Mouse (Mus musculus) gastrocnemius, postnatal 14 days (tissue): ENCODE data around the gene Mad1l1. TPM values are rescaled to one million over a fixed set of nuclear protein-coding genes. Genes with fewer than 3 reads are reported as not detected.
A peak's percentile ranks its signal among the peaks of the same experiment; 100 is the strongest.

Experiments
- DNase-seq: peaks from one replicate; pipeline ENCODE4 v3.0.0; 2021; ENCODE audit warnings: mixed read lengths
- intact Hi-C: fragments of 180-260 bp; cut with DNase I; formaldehyde crosslinking; loops from one replicate; pipeline ENCODE4 v1.15.1; 2025; ENCODE audit warnings: low total_unique reads
- total RNA-seq, 2 experiments: library from RNA; stranded (reverse); gene quantifications; 2 replicates each; pipeline ENCODE4 v1.2.3; 2021

Mad1l1 gene
- total RNA-seq, 2 experiments from 2014 or later: 9.5 to 10.2 TPM

DNA sequence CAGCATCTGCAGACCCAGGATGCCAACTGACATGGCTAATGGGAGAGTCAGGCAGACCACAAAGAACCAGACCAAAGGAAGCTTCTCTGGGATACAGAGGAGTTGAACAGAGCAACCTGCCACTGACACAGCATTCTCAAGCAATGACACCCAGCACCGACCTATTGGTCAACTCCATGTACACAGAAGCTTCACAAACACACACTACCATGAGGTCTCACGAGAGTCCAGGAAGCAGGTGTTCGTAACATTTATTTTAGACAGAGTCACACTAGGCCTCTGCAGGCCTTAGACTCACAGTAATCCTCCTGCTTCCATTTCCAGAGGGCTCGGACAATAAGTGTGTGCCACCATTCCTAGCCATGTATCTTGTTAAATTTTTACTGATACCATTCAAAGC, 162.3 kb downstream of the Mad1l1 start:
- no peak for DNase-seq

DNA sequence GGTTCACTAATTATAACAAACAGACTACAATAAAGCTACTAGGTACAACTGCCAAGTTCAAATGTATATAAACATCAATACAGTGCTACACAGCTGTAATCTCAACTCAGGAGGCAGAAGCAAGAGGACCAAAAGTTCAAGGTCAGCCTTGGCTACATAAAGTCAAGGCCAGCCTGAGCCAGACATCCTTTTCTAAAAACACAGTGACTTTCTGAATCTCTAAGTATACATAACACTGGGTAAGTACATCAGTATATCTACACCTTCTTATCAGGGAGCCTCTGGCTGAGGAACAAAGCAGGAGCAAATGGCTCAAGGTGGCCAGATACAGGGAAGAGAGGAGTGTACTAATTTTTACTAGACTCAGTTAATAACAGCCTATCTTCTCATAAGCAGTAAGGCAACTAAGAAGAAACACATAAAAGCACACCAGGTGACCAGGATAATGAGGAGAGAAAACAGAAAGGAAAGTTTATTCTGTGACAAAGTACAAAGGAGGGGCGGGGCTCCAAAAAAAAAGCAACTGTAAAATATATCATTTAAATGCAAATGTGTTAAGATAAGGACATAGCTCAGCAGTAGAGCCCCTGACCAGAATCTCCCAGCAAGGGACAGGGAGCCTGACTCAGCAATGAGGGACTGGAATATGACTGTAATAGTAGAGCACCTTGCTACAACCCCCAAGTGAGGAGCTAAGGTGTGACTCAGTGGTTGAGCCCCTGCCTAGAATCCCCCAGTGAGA, 163.3 kb downstream of the Mad1l1 start:
- intact Hi-C loops: no loop called here

More for the DNA sequence above, 162.3 kb downstream of the Mad1l1 start:
- intact Hi-C loops: no loop called here

DNA sequence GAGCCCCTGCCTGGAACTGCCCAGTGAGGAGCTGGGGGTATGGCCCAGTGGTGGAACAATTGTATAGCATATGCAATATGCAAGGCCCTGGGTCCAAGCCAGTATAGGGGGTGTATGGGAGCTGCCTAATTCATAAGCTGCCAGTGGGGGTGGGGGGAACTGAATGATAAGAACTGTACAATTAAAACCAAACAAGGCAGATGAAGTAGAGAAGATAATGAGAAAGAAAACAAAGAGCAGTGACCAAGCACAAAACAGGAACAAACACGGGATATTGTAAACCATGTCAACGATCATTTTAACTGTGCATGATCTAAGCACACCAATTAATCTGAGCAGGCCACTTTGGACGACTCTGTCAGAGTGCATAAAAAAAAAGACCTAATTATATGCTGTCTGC, 167.2 kb downstream of the Mad1l1 start:
- intact Hi-C loops: no loop called here
- no peak for DNase-seq

More for the DNA sequence above, 163.3 kb downstream of the Mad1l1 start:
- DNase-seq: no peak

DNA sequence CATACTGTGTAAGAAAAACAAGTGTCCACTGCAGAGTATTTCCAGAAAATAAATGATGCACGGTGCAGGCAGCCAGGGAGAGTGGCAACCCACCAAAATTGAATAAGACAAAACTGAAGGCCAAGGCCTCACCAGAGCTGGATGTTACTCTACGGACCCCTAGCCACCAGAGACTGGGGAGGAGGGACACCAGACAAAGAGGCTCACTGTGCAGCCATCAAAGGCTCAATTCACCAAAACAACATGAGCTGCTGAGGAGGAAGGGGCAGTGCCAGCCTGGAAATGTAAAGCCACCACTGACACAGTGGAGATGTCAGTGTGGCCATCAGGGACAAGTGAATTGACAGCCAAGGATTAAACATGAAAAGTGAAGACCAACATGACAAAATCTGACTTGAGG, 169.5 kb downstream of the Mad1l1 start:
- no peak for DNase-seq
- intact Hi-C loops: no loop called here

DNA sequence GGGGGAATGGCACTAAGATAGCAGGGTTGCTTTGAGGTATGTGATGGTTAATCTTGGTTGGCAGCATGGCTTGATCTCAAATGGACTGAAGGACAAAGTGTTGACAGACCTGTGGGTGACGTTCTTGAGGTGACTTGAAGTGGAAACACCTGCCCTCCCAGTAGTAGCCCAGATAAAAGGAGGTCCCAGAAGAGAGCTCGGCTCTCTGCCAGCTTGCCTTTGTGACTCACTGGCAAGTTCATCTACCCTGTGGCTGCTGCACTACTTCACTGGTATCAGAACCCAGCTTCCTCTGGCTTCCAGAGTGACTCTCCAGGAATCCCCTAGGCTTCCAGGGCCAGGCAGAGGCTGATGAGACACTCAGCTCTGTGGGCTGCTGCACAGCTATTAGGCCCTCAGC, 170.2 kb downstream of the Mad1l1 start:
- intact Hi-C loops: no loop called here
- DNase-seq: no peak

DNA sequence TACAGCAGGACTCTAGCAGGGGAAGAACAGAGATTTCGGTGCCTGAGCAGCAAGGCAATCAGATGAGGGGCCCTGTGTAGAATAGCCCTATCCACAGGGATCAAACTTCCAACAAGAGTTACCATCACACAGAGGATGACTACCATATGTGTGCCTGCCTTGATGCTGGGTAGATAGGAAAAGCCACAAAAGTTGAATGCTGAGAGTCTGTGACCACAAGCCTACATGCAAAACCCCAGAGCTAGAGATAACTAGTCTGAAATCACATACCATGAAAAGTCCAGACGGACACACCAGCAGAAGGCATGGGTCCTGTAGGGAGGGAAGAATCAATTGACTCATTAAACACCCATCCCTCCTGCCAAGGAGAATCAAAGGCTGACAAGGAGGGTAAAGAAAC, 170.7 kb downstream of the Mad1l1 start:
- intact Hi-C loops: no loop called here
- DNase-seq: no peak

DNA sequence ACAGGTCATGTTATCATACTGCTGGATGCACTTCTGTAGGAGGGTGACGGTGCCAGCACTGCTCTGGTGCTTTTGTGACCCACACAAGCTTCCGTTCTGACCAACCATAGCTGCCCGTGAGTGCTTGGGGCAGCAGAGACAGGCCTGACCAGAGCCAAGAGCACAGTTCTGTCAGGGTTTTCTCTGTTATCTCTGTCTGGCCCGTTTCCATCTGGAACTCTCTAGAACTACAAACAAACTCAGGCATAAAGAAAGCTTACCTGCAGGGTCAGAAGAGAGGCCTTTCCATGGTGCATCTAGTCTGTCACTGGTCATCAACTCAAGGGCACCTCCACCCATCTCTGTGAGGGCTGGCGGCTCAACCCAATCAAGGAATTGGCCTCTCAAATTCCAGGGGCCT, 171.2 kb downstream of the Mad1l1 start:
- intact Hi-C loops: no loop called here
- DNase-seq: no peak

DNA sequence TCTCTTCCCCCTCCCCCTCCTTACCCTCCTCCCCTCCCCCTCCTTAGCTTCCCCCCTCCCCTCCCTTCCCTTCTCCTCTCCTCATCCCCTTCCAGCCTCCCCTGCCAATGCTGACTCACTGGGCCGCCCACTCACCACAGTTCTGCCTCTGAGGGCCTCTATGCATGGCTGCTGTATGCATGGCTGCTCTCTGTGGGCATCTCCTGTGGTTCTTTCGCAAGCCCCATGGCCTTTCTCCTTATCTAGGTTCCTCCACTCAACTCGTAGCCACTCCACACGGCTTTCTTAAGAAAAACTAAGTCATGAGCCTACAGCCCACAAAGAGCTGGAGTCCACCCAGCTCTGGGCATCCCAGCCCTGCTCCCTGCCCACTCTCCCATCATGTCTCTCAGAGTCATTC, 172.1 kb downstream of the Mad1l1 start:
- no peak for DNase-seq
- intact Hi-C loops: loop anchor here (10.0 kb wide), 1 partner anchor 174 kb away; no protein-coding TSS in a partner anchor

DNA sequence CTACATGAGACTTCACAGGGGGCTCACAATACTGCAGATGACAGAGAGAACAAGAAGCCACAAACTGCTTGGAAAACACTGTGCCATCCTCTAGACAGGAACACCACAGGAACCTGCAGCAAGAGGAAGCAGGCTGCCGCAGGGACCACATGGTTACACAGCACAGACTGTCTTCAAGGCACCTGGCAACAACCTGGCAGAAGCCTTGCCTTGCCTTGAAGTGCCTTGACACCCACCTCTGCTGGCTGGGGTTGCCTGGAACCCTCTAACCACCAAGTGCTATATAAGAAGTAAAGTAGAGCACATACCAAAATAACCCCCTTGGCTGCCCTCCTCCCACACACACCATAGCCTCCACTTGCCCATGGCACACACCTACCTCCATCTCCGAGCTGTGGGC, 177.8 kb downstream of the Mad1l1 start:
- no peak for DNase-seq
- intact Hi-C loops: loop anchor here (5.0 to 10.0 kb wide), 3 partner anchors 169 to 306 kb away; partner anchors contain the start of gene Elfn1

DNA sequence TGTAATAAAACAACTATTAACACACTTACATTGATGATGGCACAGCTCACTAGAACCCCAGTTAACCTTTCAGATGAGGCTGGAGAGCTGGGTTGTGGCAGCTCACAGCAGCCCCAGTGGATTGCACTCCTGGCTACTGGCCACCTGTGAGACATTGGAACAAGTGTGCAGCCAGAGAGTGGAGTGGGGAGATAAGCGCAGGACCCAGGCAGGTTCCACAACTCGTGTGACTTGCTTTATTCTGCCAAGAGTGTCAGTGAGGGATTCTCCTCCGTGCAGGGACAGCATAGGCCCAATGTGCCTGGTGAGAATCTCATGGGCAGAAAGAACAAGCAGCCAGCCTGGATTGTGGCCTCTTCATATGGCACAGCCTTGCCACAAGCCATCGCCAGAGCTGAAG, 180.0 kb downstream of the Mad1l1 start:
- DNase-seq: no peak
- intact Hi-C loops: loop anchor here (5.0 to 10.0 kb wide), 3 partner anchors 167 to 304 kb away; partner anchors contain the start of gene Elfn1

DNA sequence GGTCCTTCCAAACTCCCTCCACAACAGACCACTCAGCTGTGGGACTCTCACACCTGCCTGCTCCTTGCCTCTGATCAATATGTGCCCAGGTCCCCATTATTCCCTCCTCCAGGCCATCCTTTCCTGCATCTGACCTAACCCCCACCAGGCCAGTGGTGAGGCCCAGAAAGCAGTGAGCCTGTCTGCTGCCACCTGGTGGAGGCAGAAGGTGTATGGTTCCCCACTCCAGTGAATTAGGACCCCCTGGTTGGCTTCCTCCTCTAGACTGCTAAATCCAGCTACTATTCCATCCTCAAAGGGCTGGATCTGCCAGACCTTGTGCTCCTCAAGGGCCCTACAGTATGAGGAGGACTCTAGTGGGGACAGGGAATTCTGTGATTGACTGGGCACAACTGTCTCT, 181.1 kb downstream of the Mad1l1 start:
- peak; percentile 49 for DNase-seq
- intact Hi-C loops: loop anchor here (5.0 to 10.0 kb wide), 3 partner anchors 165 to 303 kb away; partner anchors contain the start of gene Elfn1

DNA sequence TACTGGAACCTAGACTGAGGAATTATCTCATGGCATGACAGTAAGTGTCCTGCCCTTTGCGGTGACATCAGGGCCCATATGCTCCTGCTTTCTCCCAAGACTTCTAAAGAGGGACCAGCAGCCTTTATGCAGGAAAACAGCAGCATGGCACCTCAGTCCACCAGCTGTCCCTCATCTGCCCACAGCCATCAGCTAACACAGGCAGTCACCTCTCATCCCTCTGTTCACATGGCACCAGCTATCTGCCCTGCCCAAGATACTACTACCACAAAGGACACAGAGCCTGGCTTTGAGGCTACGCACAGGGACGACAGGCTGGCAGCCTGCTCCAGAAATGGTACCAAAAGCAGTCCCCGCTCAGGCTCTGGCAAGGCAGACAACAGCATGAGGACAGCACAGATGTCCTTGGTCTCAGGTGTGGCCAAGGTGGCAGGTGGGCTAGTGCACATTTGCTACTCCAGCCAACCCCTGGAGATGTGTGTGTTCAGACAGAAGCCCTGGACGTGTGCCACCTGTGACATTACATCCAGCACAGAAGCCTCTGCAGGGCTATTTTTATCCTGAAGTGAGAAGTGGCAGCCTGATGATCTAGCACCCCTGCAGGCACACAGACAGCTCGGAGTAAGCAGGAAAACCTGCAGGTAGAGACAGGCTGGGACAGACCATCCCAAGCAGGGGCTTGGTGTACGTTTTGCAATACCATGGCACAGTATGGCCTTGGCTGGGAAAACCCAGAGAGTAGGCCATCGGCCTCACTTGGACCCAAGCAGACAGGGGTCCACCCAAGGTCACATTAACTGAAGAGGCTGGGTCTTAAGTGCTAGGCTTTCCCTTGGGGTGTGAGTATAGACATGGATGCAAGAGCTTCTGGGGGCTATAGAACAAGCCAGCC, 185.4 kb downstream of the Mad1l1 start:
- intact Hi-C loops: loop anchor here (5.0 kb wide), 1 partner anchor 94 kb away; no protein-coding TSS in a partner anchor
- DNase-seq: peak; percentile 60

DNA sequence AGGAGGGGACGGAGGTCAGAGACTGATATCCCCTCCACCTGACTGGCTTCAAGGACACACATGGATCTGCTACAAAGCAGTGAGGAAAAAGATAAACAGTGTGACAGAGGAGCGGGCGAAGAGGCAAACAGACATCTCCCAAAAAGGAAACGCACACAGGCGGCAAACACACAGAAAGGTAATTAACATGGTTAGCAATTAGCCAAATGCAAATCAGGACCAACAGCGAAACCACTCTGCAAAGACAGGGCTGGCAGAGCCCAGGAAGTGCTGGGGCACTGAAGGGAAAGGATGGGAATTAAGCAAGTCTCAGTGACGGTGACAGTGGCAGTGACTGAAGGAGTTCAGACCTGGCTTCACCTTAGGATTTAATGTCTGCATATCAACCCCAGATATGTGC, 187.3 kb downstream of the Mad1l1 start:
- intact Hi-C loops: no loop called here
- DNase-seq: no peak

DNA sequence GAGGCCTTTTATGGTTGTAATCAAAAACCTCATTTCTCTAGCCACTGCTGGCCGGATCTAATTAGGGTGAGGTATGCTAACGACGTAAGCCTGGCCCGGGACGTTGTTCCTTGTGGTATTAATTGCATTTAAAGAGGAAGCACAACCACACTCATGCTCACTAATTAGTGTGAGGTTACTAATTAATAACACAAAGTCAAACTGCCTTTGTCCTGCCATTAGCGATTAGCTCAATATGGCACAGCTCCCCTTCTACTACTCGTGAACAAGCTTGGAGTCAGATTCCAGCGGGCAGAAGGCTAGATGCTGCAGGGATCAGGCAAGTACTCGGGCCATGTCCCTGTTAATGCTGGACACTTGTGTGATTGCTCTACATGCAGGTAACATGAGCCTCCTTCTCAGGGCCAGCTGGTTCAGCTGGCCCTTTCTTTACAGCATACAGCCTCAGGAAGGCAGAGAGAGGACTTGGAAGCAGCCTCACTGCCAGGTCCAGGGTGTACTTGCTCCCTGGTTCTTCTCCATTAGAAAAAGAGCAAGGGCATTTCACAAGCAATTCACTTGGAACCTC, 192.9 kb downstream of the Mad1l1 start:
- no peak for DNase-seq
- intact Hi-C loops: no loop called here

DNA sequence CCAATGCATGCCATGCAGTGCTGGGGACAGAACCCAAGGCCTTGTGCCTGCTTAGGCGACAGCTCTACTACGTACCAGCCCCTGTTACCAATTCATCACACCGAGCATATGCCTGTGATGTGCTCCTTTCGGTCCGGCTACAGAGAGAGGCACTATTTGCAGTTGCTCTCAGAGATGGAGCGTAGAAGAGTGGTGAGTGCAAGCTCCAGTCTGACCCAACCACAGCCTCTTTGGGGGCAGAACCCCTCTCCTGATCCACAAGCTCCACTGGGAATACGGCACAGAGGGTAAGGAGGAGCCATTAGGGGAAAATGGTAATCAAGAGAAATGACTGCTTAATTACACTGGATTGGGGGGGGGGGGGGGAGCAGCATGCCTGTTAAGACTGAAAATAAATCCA, 193.4 kb downstream of the Mad1l1 start:
- no peak for DNase-seq
- intact Hi-C loops: no loop called here

DNA sequence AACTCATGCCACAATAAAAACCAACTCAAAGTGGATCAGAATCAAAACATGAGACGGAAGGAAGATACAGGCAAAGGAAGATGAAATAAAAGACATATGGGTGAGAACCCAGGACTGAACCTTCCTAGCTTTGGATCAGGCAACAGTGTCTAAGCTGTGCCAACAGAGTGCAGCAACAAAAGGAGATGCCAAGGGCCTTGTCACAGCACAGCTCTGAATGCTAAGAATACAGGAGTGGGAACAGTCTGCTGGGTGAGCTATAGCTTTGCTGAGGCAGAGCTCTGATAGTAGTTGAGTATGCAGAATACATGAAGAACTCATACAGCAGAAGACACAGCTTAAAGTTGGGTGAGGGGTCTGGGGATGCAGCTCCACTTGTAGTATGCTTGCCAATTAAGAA, 196.7 kb downstream of the Mad1l1 start:
- intact Hi-C loops: no loop called here
- DNase-seq: no peak

DNA sequence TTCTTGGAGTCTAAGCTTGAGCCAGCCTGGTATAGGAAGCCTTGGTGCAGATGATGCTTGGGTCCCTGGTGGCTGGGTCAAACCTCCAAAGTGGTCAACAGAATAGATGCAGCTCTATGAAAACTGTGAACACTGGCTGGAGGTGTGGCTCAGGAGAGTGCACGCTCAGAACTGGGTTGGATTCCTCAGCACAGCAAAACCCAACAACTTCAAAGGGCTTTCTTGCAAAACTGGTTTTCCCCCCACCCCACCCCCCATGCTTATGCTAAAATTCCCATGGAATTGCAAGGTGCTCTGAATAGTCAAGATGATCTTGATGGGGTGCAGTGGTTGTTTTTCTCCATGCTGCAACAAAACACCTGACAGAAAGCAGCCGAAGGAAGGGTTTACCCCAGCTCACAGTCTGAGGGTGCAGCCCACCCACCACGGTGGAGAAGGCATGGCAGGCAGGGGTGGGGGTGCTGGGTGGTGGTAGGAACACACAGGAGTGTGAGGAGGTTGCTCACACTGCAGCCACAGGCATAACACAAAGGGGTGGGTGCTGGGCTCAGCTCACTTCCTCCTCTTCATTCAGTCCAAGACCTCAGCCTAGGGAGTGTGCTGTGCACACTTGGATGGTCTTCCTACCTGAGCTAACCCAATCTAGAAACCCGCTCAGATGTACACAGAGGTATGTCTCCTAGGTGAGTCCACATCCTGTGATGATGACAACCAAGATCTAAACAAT, 197.5 kb downstream of the Mad1l1 start:
- no peak for DNase-seq
- intact Hi-C loops: no loop called here

DNA sequence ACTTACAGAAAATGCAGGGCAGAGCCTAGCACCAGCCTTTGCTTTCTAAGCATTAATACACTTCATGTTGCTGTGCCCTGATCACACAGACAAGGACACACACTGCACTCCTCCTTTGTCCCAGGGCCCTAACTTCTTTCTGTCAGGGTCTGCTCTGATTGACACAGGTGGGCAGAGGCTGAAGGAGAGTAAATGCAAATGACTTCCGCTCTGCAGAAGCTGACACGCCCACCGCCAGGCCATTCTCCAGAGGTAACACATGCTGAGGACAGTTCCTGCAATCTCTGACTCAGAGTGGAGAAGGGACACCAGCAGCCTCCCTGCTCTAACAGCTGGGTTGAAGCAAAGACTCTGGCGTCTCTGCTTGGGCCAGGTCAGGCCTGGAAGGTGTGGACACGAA, 198.2 kb downstream of the Mad1l1 start:
- intact Hi-C loops: no loop called here
- no peak for DNase-seq

DNA sequence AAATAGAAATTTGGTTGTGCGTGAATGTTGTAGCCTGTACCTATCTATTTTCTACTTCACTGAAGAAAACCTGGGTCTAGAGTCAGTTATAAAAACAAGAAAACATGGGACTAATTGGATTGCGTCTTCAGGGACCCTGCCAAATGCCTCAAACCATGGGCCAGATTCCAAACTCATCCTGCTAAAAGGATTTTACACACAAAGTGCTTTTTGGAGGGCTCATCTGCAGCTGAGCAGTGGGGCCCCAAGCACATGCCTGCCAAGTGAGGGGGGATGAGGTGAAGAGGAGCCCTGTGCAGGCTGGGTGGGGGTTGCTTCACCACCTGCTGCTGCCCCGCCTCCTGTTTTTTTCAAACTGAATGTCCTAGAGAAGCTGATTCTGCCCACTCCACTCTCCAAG, 199.4 kb downstream of the Mad1l1 start:
- DNase-seq: no peak
- intact Hi-C loops: no loop called here

DNA sequence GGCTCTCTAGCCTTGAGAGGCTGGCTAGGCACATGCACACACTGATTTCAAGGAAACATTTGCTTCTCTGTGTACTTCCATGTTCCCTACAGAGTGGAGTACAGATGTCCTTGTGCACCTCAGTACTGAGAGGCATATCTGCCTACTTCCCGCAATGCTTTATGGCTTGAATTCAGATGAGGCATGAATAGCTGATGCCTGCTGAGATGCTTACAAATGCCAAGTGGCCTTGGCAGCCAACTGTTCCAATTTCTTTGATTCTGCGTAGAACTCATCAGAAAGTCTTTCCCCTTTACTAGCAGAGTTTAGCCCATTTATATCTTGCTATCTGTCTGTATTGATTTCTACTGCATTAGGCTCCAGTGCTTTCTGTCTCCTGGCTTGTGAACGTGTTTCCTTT, 202.4 kb downstream of the Mad1l1 start:
- intact Hi-C loops: no loop called here
- no peak for DNase-seq
